Mouse (Mus musculus) liver, embryonic 14.5 days (tissue): ENCODE results near the gene G6pc3. TPM values are rescaled to one million over a fixed set of nuclear protein-coding genes. Genes with fewer than 3 reads are reported as not detected.

Experiments
- ATAC-seq: fragments of 200-750 bp; cut with Nextera tagmentation; 2 replicates; pipeline ENCODE4 v1.8.0; 2017; ENCODE audit warnings: moderate number of reproducible peaks, mild to moderate bottlenecking, moderate library complexity; ENCODE audit not compliant: insufficient read depth
- DNase-seq, 3 experiments: peaks; one replicate each; pipeline ENCODE4 v3.0.0-alpha.2; 2012 to 2013; ENCODE audit warnings: low read depth in 3 of 3, low spot score in 3 of 3
- H3K27ac ChIP-seq: fragments of 300-500 bp; sonication (generic); 2 replicates; pipeline ENCODE4 v1.5.1; 2014; ENCODE audit warnings: moderate library complexity, mild to moderate bottlenecking, control low read depth, inconsistent platforms
- H3K27me3 ChIP-seq: fragments of 300-500 bp; sonication (generic); 2 replicates; pipeline ENCODE4 v1.6.1; 2014; ENCODE audit warnings: mild to moderate bottlenecking, low read length, moderate library complexity; ENCODE audit not compliant: control insufficient read depth, insufficient read depth
- H3K36me3 ChIP-seq: fragments of 300-500 bp; sonication (generic); replicated peaks from 2 replicates; pipeline ENCODE4 v1.6.1; 2014; ENCODE audit warnings: low read depth; ENCODE audit not compliant: control insufficient read depth, insufficient read depth
- H3K4me1 ChIP-seq, 2 experiments: fragments of 200-500 bp in 1 of 2; fragments of 300-500 bp in 1 of 2; sonication (generic) in 1 of 2; replicated peaks; 2 replicates each; pipeline ENCODE4 v1.6.1; 2012 to 2014; ENCODE audit warnings: antibody characterized with exemption in 1 of 2, inconsistent platforms in 1 of 2, low read length in 1 of 2; ENCODE audit not compliant: control insufficient read depth in 2 of 2, insufficient read depth in 2 of 2
- H3K4me2 ChIP-seq: fragments of 300-500 bp; sonication (generic); 2 replicates; pipeline ENCODE4 v1.6.1; 2014; ENCODE audit warnings: low read depth, mild to moderate bottlenecking, control low read depth, moderate library complexity
- H3K4me3 ChIP-seq, 2 experiments: fragments of 200-500 bp in 1 of 2; fragments of 300-500 bp in 1 of 2; sonication (generic) in 1 of 2; 2 replicates each; pipeline ENCODE4 v1.5.1; 2012 to 2014; ENCODE audit warnings: low read depth in 2 of 2, low read length in 2 of 2, mild to moderate bottlenecking in 2 of 2, control low read depth in 1 of 2, inconsistent platforms in 1 of 2, moderate library complexity in 1 of 2; ENCODE audit not compliant: insufficient read depth in 1 of 2
- H3K9ac ChIP-seq: fragments of 300-500 bp; sonication (generic); replicated peaks from 2 replicates; pipeline ENCODE4 v1.6.1; 2014; ENCODE audit warnings: mild to moderate bottlenecking, control low read depth, moderate library complexity
- H3K9me3 ChIP-seq: fragments of 300-500 bp; sonication (generic); 2 replicates; pipeline ENCODE4 v1.6.1; 2016; ENCODE audit warnings: low read length, mixed read lengths; ENCODE audit not compliant: control insufficient read depth
- CTCF ChIP-seq: IDR thresholded peaks from 2 replicates; pipeline ENCODE4 v1.5.1; 2016; ENCODE audit warnings: antibody characterized with exemption, low read depth, control low read depth
- EP300 ChIP-seq: IDR thresholded peaks from 2 replicates; pipeline ENCODE4 v1.6.1; 2016; ENCODE audit warnings: antibody characterized with exemption, low read depth
- WGBS: fragments of 180-500 bp; shearing (Covaris S2); extraction: QIAGEN DNeasy Blood & Tissue Kit; methylation state at CpG from one replicate; pipeline ENCODE4 v1.1.7; 2014; ENCODE audit not compliant: insufficient replicate concordance; 5-methylcytosine and 5-hydroxymethylcytosine counted together
- polyA plus RNA-seq, 2 experiments: library from polyadenylated mRNA; depleted of rRNA in 1 of 2; stranded (reverse) in 1 of 2; unstranded in 1 of 2; fragments of >200 nt; fragmentation: Nextera tagmentation in 1 of 2; extraction: Ambion mirVana in 1 of 2; gene quantifications; 2 replicates each; pipeline versions ENCODE4 v1.2.1 to v1.2.3; 2012 to 2014

G6pc3 gene
- polyA plus RNA-seq, 2 experiments, result 7.3 to 12.6 TPM

GRCm38 (mm10) chr11:102185677-102186076, 3.7 kb upstream of the G6pc3 start:
- H3K4me1 ChIP-seq, result peaks cover 14 to 16% of the 10 kb centered on the region in 2 experiments
- 47% methylated on average over 3 of the region's 3 CpGs for WGBS
- no peaks in the 10 kb centered on the region for H3K9me3 ChIP-seq
- DNase-seq (no peak), ATAC-seq (no peak)
- no peak overlapping the region for H3K27ac ChIP-seq
- no peaks in the 10 kb centered on the region for H3K27me3 ChIP-seq
- peak overlapping the region; percentile 93 for H3K9ac ChIP-seq
- H3K36me3 ChIP-seq, result peaks cover 16% of the 10 kb centered on the region
- H3K4me2 ChIP-seq, result peak overlapping the region; percentile 80
- TF ChIP-seq CTCF (no peak), EP300 (no peak)
- peak overlapping the region in 1 of 2 experiments; percentile 92; a peak in 3 of 4 replicates for H3K4me3 ChIP-seq

DNA sequence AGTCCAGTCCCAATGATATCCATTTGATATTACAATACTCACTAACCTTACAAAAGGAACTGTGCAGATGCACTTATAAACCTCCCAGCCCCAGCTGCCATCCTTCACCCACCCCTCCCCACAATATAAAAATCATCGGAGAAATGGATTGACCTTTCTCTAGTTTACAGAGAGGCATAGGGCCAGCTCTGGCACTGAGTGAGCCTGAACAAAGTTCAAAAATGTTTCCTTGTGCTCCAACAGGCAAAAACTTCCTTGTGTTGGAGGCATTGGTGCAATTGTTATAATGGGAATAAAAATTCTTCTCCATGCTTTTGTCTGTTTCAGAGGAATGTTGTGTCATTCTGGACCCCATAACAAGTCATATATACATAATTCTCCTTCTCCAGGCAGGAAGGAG, 3.2 kb upstream of the G6pc3 start:
- ATAC-seq, result no peak
- Histone ChIP-seq H3K9me3 (no peaks in the 10 kb centered on the region), H3K4me3 (no peak overlapping the region), H3K4me2 (no peak overlapping the region), H3K4me1 (peaks cover 14 to 20% of the 10 kb centered on the region in 2 experiments), H3K9ac (no peak overlapping the region), H3K36me3 (peaks cover 12% of the 10 kb centered on the region), H3K27ac (no peak overlapping the region), H3K27me3 (no peaks in the 10 kb centered on the region)
- no peak for TF ChIP-seq EP300
- no peak for TF ChIP-seq CTCF
- DNase-seq, result no peak
- 76% methylated on average over 1 of the region's 1 CpGs for WGBS

- no peak overlapping the region; the same call in 1 of the 2 replicates for H3K9ac ChIP-seq
- peaks cover 8 to 16% of the 10 kb centered on the region in 2 experiments for H3K4me1 ChIP-seq
- TF ChIP-seq CTCF, result no peak
- TF ChIP-seq EP300, result no peak
- peak overlapping the region; percentile 68 for H3K4me2 ChIP-seq
- no peaks in the 10 kb centered on the region for H3K36me3 ChIP-seq
- no peaks in the 10 kb centered on the region for H3K27me3 ChIP-seq
- no peak for ATAC-seq
- H3K27ac ChIP-seq, result no peak overlapping the region
- WGBS, result 50% methylated on average over 6 of the region's 6 CpGs
- peak overlapping the region; percentile 33 to 55; a peak in 3 of 4 replicates for H3K4me3 ChIP-seq
- H3K9me3 ChIP-seq, result no peaks in the 10 kb centered on the region
- no peak for DNase-seq
Observed at GRCm38 (mm10) chr11:102188980-102189379, 440 bp upstream of the G6pc3 start.

DNA sequence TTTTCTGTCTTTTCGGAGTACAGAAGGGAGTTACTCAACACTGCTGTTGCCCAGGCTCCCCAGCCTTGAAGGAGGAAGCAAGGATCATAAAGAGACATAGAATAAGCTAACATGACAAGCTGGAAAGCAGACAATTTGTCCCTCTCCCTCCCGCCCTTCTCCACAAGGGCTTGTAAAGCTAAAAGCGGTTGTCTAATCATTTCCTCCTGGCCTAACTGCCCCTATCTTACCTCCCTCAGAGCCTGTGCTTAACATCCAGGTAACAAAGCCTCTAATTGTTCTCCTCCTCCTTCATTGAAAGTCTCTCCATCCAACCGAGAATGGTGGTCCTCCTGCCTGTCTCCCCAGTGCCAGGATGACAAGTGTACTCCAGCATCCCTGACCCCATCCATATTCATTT, 1.4 kb downstream of the G6pc3 start:
- Histone ChIP-seq H3K4me2 (peak overlapping the region; percentile 68), H3K4me3 (peak overlapping the region in 1 of 2 experiments; percentile 17; a peak in 1 of 4 replicates), H3K36me3 (no peaks in the 10 kb centered on the region), H3K4me1 (peaks cover 5 to 14% of the 10 kb centered on the region in 2 experiments), H3K27me3 (no peaks in the 10 kb centered on the region), H3K9me3 (no peaks in the 10 kb centered on the region), H3K9ac (no peak overlapping the region; the same call in 1 of the 2 replicates), H3K27ac (peak overlapping the region; percentile 38)
- TF ChIP-seq CTCF (no peak), EP300 (no peak; the same call in 1 of the 2 replicates)
- ATAC-seq (no peak), DNase-seq (no peak)
- WGBS, result 12% methylated on average over 4 of the region's 4 CpGs

GRCm38 (mm10) chr11:102193657-102194440, 4.4 kb downstream of the G6pc3 start:
- ATAC-seq, result no peak
- TF ChIP-seq CTCF (no peak), EP300 (no peak)
- no peak for DNase-seq
- H3K27me3 ChIP-seq, result no peaks in the 10 kb centered on the region
- no peak overlapping the region for H3K9ac ChIP-seq
- H3K4me3 ChIP-seq, result no peak overlapping the region
- H3K4me1 ChIP-seq, result peaks cover 4 to 13% of the 10 kb centered on the region in 2 experiments
- H3K36me3 ChIP-seq, result no peaks in the 10 kb centered on the region
- no peak overlapping the region for H3K27ac ChIP-seq
- 67% methylated on average over 9 of the region's 9 CpGs for WGBS
- H3K4me2 ChIP-seq, result no peak overlapping the region
- no peaks in the 10 kb centered on the region for H3K9me3 ChIP-seq
